Mouse (Mus musculus) retina, postnatal 1 day (tissue): Measurements from ENCODE around the gene Ccdc117.
"Not testable (repeated sequence)": the region's sequence is repeated elsewhere in the genome, so short reads cannot be mapped to it uniquely, and the experiment has no call there.

Source experiments
- DNase-seq: peaks from one replicate; pipeline ENCODE4 v3.0.0-alpha.2; 2012

Gene Ccdc117

GRCm38 (mm10) chr11:5541799-5542481 is at the start of gene Ccdc117:
Ccdc117 (minus strand) TSS chr11:5542187.
- DNase-seq, result peak; percentile 95

DNA sequence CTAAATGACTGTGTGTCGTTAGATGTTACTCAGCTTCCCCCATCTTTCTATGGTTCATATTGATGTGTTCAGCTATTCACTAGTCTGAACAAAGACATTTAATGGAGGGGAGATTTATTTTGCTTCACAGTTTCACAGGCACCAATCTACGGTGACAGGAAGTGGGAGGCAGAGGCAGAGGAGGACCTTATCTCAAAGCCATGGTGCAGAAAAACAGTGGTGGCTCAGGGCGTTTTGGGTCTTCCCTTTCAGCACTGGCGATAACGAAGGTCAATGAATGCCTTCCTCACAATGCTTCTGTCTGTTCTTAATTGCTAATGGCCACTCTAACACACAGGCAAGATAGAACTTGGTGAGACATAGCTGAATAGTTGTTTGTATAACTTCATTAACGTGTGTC is 33.1 kb upstream of the Ccdc117 start:
- no peak for DNase-seq

DNA sequence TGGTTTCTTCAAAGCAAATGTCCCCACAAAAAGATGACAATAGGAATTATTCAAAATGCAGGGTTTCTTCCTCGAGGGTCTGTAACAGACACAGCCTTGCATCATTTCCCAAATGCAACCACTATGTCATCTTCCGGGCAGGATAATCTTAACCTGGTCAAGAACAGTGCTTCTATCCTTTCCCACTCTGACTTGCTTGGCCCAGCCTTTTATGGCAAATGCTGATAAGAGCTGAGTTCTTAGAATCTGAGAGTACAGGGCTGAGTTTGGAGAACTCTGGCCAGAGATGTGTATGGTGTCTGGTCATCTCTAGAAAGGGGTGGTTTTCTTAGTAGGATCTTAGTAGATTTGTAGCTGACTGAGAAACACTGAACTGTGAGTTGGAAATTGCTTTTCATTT is 31.8 kb upstream of the Ccdc117 start:
- no peak for DNase-seq

GRCm38 (mm10) chr11:5571856-5572255 is 29.9 kb upstream of the Ccdc117 start:
- DNase-seq, result no peak

GRCm38 (mm10) chr11:5569474-5569873 is 27.5 kb upstream of the Ccdc117 start, which contains the start of gene Ankrd36:
Ankrd36 (plus strand) TSS chr11:5569684.
- DNase-seq, result peak; percentile 17

- DNase-seq, result no peak
Observed at GRCm38 (mm10) chr11:5568082-5568481, 26.1 kb upstream of the Ccdc117 start.

DNA sequence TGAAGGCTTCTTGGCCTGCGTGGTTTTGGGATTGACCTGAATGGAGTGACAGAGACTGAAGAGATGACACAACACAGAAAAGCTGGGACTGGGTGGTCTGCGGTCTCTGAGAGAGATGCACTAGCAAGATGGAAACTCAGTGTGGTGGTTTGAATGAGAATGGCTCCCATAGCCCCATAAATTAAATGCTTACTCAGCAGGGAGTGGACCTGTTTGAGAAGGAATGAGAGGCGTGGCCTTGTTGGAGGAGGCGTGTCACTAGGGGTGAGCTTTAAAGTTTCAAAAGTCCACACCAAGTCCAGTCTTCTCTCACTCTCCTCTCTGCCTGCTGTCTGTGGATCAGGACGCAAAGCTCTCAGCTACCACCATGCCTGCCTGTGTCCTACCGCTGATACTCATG is 25.7 kb upstream of the Ccdc117 start:
- DNase-seq, result no peak

GRCm38 (mm10) chr11:5566506-5566905 is 24.5 kb upstream of the Ccdc117 start:
- DNase-seq, result no peak

- DNase-seq, result no peak
Observed at GRCm38 (mm10) chr11:5565596-5565995, 23.6 kb upstream of the Ccdc117 start.

DNA sequence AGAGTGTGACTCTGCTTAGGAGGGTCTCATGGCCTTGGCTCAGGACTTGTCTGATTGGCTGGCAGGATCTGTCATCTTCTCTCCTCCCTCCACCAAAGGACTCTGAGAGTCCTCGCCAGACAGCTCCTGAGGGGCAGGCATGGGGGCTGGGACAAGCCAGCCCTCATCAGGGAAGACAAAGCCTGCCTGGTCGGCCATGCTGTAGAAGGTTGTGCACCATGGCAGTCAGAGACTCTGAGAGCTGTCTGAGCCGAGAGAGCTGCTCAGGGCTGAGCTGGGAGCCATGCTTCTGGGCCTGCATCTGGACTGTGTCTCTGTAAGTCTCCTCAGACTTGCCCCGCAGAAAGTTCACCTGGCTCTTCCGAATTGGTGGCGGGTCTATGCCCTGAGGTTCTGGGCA is 21.9 kb upstream of the Ccdc117 start:
- DNase-seq, result no peak

DNA sequence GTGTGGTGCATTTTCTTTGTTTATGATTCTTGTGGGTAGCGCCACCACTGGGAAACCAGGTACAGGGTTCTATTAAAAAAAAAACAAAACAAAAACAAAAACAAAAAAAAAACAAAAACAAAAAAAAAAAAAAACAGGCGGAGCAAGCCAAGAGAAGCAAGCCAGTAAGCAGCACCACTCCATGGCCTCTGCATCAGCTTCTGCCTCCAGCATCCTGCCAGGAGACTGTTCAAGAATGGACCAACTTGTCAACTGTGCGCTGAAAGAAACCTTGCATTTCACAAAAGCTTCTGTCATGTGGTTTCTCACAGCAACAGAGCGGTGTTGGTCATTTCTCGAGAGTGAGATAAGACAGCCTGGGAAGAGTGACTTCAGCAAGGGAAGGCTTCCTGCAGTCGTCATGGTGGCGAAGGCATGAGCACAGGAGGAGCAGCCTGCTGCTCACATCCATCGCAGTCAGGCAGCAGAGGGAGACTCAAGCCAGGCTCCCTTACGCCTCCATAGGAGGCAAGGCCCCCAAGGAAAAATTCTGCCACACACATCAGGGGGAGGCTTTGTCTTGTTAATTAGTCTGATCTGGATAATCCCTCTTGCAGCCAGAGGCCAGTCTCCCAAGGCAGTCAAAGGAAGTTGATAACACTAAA is 20.8 kb upstream of the Ccdc117 start:
- DNase-seq, result peak; percentile 75

DNA sequence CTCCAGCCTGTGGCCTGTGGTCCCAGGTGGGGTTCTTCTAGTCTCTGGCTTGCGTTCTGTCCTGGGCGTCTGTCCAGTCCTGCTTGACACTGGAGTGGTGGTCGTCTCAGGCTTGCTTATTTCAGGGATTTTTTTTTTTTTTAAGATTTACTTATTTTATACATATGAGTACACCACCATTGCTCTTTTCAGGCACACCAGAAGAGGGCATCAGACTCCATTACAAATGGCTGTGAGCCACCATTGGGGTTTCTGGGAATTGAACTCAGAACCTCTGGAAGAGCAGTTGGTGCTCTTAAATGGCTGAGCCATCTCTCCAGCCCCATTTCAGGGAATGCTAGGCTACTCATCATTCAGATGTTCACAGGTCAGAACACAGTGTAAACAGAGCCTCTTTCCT is 18.3 kb upstream of the Ccdc117 start:
- no peak for DNase-seq

GRCm38 (mm10) chr11:5551931-5552330 is 9.9 kb upstream of the Ccdc117 start:
- no peak for DNase-seq

DNA sequence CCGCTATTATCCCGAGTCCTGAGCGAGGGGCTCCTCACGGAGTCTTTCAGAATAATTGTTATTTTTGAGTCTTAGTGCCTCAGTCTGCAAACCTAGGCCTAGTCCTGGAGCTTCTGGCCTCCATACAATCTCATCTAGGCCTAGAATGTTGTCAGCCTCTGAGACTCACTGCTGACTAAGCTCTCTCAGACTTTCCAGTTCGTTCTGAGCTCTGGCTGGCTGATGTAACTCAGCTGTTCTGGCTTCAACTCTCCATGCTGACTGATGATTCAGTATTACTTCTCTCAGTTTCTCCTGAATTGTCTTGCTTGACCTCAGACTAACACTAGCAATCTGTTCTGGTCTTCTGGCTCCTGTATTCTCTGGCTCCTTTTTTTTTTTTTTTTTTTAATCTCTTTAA is 9.4 kb upstream of the Ccdc117 start:
- DNase-seq, result no peak

- DNase-seq, result no peak
Observed at GRCm38 (mm10) chr11:5546693-5547092, 4.7 kb upstream of the Ccdc117 start.

GRCm38 (mm10) chr11:5545457-5545856 is 3.5 kb upstream of the Ccdc117 start:
- no peak for DNase-seq

GRCm38 (mm10) chr11:5544709-5545108 is 2.7 kb upstream of the Ccdc117 start:
- DNase-seq, result not testable (repeated sequence)

DNA sequence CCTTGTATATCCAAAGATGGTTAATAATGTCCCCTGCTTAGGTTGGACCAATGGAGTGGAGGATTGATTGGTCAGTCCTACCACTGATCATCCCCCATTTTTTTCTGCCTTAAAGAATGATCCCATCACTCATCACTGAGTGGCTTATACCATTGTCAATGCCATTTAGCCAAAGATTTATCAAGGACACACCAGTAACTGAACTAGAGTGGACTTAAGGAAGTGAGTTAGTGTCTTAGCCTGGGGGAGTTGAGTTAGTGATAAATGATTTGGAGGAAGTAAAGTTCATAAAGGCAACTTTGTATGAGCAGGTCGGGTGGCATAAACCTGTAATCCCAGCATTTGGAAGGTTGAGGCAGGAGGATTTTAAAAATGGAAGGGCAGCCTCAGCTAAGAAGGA is 1.3 kb upstream of the Ccdc117 start:
- DNase-seq, result no peak

DNA sequence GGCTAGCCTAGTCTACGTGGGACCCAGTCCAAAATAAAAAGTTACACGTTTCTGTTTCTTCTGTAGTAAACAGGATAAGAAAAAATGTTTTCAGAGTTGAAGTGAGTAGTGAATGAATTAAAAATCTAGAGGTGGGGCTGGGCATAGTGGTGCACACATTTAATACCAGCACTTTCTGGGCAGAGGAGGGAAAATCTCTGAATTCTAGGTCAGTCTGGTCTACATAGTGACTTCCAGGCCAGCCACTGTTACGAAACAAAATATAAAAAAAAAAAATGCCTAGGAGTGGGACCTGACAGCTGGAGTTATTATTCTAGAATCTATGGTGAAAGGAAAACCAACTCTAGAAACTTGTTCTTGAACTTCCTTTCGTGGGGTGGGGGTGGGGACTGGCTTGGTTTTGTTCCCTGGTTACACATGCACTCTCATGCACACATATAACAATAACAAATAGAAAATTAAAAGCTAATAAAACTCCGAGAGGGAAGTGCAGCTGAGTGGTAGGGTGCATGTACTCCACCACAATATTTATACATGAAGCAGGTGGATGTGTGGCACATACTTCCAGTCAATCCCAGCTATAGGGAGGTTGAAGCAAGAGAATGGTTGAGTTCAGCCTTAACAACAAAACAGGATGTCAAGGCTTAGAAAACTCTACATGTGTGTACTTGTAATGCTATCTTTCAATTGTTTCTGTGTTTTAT is 647 bp upstream of the Ccdc117 start:
- no peak for DNase-seq

GRCm38 (mm10) chr11:5541230-5541798 is 673 bp downstream of the Ccdc117 start:
- peak; percentile 31 for DNase-seq

- peak; percentile 37 for DNase-seq
Observed at GRCm38 (mm10) chr11:5540331-5540730, 1.7 kb downstream of the Ccdc117 start.

- DNase-seq, result not testable (repeated sequence)
Observed at GRCm38 (mm10) chr11:5537454-5537853, 4.5 kb downstream of the Ccdc117 start.

- DNase-seq, result no peak
Observed at GRCm38 (mm10) chr11:5533108-5533507, 8.9 kb downstream of the Ccdc117 start.

DNA sequence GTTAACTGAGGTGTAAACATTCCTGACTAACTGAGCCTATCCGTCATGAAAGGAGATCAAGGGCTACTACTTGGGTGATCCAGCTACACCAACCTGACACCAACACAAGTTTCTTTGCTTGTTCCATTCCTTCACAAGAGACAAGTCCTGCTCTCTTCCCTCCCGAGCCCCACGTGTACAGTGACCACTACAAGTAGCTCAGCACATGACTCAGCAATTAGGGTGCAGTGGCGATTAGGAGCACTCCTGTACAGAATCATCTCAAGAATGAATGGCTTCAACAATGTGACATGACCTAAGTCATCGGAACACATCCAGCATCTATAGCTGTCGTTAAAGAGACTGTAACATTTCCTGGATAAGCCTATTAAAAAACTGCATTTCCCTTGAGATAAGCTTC is 11.3 kb downstream of the Ccdc117 start:
- DNase-seq, result no peak
